Mouse (Mus musculus) CH12.LX (cell line): ENCODE measurements around the gene 2810004N23Rik. TPM values are rescaled to one million over a fixed set of nuclear protein-coding genes. Genes with fewer than 3 reads are reported as not detected.
A peak's percentile ranks its signal among the peaks of the same experiment; 100 is the strongest.

Experiments used
- DNase-seq: peaks from one replicate; pipeline ENCODE4 v3.0.0-alpha.2; 2013; ENCODE audit errors: extremely low read depth
- H3K27ac ChIP-seq: 2 replicates; pipeline ENCODE4 v1.5.1; 2012; ENCODE audit warnings: low read depth, mild to moderate bottlenecking, control low read depth, moderate library complexity; ENCODE audit not compliant: insufficient read depth
- H3K27me3 ChIP-seq: replicated peaks from 2 replicates; pipeline ENCODE3; 2012; ENCODE audit warnings: inconsistent platforms
- H3K36me3 ChIP-seq, 2 experiments: replicated peaks in 1 of 2; 2 replicates each; pipeline versions ENCODE3 to v1.6.1; 2012; ENCODE audit warnings: inconsistent platforms in 1 of 2, low read length in 1 of 2, mild to moderate bottlenecking in 1 of 2, mixed read lengths in 1 of 2, moderate library complexity in 1 of 2; ENCODE audit not compliant: control insufficient read depth in 1 of 2, insufficient read depth in 1 of 2
- H3K4me1 ChIP-seq, 2 experiments: 2 replicates each; pipeline ENCODE4 v1.6.1; 2012; ENCODE audit warnings: inconsistent platforms in 1 of 2, moderate library complexity in 1 of 2; ENCODE audit not compliant: insufficient read depth in 2 of 2, control insufficient read depth in 1 of 2
- H3K4me2 ChIP-seq: 2 replicates; pipeline ENCODE4 v1.6.1; 2012; ENCODE audit warnings: low read depth, mild to moderate bottlenecking, control low read depth; ENCODE audit not compliant: poor library complexity, insufficient read depth, severe bottlenecking
- H3K4me3 ChIP-seq, 3 experiments: fragments of 150-350 bp in 1 of 3; sonication (generic) in 1 of 3; replicated peaks in 1 of 3; 2 replicates each; pipeline versions ENCODE3 to v1.5.1; 2011 to 2012; ENCODE audit warnings: low read depth in 2 of 3, low read length in 2 of 3, mild to moderate bottlenecking in 2 of 3, moderate library complexity in 2 of 3, control low read depth in 1 of 3, improper control_type of control experiment in 1 of 3, inconsistent platforms in 1 of 3, mixed read lengths in 1 of 3; ENCODE audit not compliant: poor library complexity in 1 of 3
- H3K79me2 ChIP-seq: replicated peaks from 2 replicates; pipeline ENCODE4 v1.6.1; 2012; ENCODE audit warnings: mild to moderate bottlenecking, moderate library complexity; ENCODE audit not compliant: control insufficient read depth, poor library complexity, insufficient read depth, severe bottlenecking; ENCODE audit errors: extremely low read depth
- H3K9ac ChIP-seq: 2 replicates; pipeline ENCODE4 v1.6.1; 2012; ENCODE audit warnings: low read depth, mild to moderate bottlenecking, control low read depth, moderate library complexity; ENCODE audit not compliant: insufficient read depth
- H3K9me3 ChIP-seq: replicated peaks from 2 replicates; pipeline ENCODE3; 2012; ENCODE audit warnings: low read length, inconsistent platforms, mixed read lengths
- CHD1 ChIP-seq: IDR thresholded peaks from 2 replicates; pipeline ENCODE4 v1.6.1; 2012; ENCODE audit warnings: low read depth, low read length, improper control_type of control experiment, inconsistent platforms
- E2F4 ChIP-seq: IDR thresholded peaks from 2 replicates; pipeline ENCODE4 v1.6.1; 2011; ENCODE audit warnings: low read depth, low read length, improper control_type of control experiment; ENCODE audit not compliant: insufficient replicate concordance
- ETS1 ChIP-seq: conservative IDR thresholded peaks from 2 replicates; pipeline ENCODE4 v1.6.1; 2012; ENCODE audit warnings: low read depth, mild to moderate bottlenecking, inconsistent platforms, low read length, improper control_type of control experiment, moderate library complexity
- IRF4 ChIP-seq: IDR thresholded peaks from 2 replicates; pipeline ENCODE4 v1.6.1; 2014; ENCODE audit warnings: low read depth, mild to moderate bottlenecking, inconsistent platforms, low read length, improper control_type of control experiment
- JUN ChIP-seq: IDR thresholded peaks from 2 replicates; pipeline ENCODE4 v1.6.1; 2011; ENCODE audit warnings: low read depth, mild to moderate bottlenecking, low read length, improper control_type of control experiment, moderate library complexity; ENCODE audit not compliant: insufficient read depth
- KAT2A ChIP-seq: IDR thresholded peaks from 2 replicates; pipeline ENCODE4 v1.6.1; 2012; ENCODE audit warnings: low read length, improper control_type of control experiment, inconsistent platforms; ENCODE audit not compliant: insufficient replicate concordance
- MXI1 ChIP-seq: IDR thresholded peaks from 2 replicates; pipeline ENCODE4 v1.6.1; 2011; ENCODE audit warnings: mild to moderate bottlenecking, low read depth, low read length, improper control_type of control experiment
- NELFE ChIP-seq: IDR thresholded peaks from 2 replicates; pipeline ENCODE4 v1.6.1; 2011; ENCODE audit warnings: low read depth, low read length, improper control_type of control experiment
- NRF1 ChIP-seq: IDR thresholded peaks from 2 replicates; pipeline ENCODE4 v1.6.1; 2014; ENCODE audit warnings: low read depth, mild to moderate bottlenecking, inconsistent platforms, low read length, improper control_type of control experiment, moderate library complexity
- RAD21 ChIP-seq: IDR thresholded peaks from 2 replicates; pipeline ENCODE4 v1.6.1; 2011; ENCODE audit warnings: low read depth, mild to moderate bottlenecking, low read length, improper control_type of control experiment, moderate library complexity
- SIN3A ChIP-seq: IDR thresholded peaks from 2 replicates; pipeline ENCODE4 v1.6.1; 2012; ENCODE audit warnings: low read length, improper control_type of control experiment, inconsistent platforms
- UBTF ChIP-seq: IDR thresholded peaks from 2 replicates; pipeline ENCODE4 v1.6.1; 2012; ENCODE audit warnings: low read depth, mild to moderate bottlenecking, inconsistent platforms, low read length, improper control_type of control experiment, moderate library complexity
- USF1 ChIP-seq: IDR thresholded peaks from 2 replicates; pipeline ENCODE4 v1.6.1; 2014; ENCODE audit warnings: low read depth, mild to moderate bottlenecking, inconsistent platforms, low read length, improper control_type of control experiment
- ZNF384 ChIP-seq: IDR thresholded peaks from 2 replicates; pipeline ENCODE4 v1.6.1; 2012; ENCODE audit warnings: low read depth, low read length, improper control_type of control experiment, inconsistent platforms
- dilution Hi-C: fragments of 300-500 bp; cut with MboI; formaldehyde crosslinking; loops from 2 replicates; pipeline ENCODE4 v1.14.3; 2020; ENCODE audit warnings: low sequenced_read_pairs; ENCODE audit not compliant: extremely low pct_unique_long_range_greater_than_20kb, extremely low pct_ligation_motif_present
- in situ Hi-C: fragments of 300-500 bp; cut with MboI; formaldehyde crosslinking; loops from 3 replicates; pipeline ENCODE4 v1.14.3; 2019; ENCODE audit warnings: low sequenced_read_pairs, low pct_ligation_motif_present, low pct_unique_long_range_greater_than_20kb, mixed read lengths
- polyA plus RNA-seq: library from polyadenylated mRNA; unstranded; fragments of >175 nt; gene quantifications from 2 replicates; pipeline ENCODE4 v1.2.1, GENCODE M21; 2012; ENCODE audit warnings: low read depth; ENCODE audit not compliant: insufficient read length
- total RNA-seq, 2 experiments: library from RNA; depleted of rRNA; stranded (reverse); fragments of 300-350 nt in 1 of 2; fragments of >200 nt in 1 of 2; gene quantifications; 2 replicates each; pipeline ENCODE4 v1.2.3; 2012 to 2014

The 2810004N23Rik gene
- total and polyA plus RNA-seq, 3 experiments: 45.1 to 75.7 (median 47.6) TPM

DNA sequence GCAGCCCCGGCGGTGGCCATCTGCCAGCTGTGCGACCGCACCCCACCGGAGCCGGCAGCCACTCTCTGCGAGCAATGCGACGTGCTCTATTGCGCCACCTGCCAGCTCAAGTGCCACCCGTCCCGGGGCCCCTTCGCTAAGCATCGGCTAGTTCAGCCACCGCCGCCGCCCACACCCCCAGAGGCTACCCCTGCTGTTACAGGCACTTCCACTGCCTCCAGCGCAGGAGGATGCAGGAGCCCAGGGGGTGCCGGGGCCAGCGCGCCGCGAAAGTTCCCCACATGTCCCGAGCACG lies 68.5 kb downstream of the 2810004N23Rik start:
- Histone ChIP-seq H3K36me3 (no peaks in the 10 kb centered on the region), H3K27ac (no peak overlapping the region), H3K9me3 (peaks cover 17% of the 10 kb centered on the region), H3K79me2 (no peaks in the 10 kb centered on the region), H3K4me2 (no peak overlapping the region), H3K4me1 (peaks cover 7 to 20% of the 10 kb centered on the region in 2 experiments), H3K27me3 (peaks cover 54% of the 10 kb centered on the region), H3K4me3 (no peak overlapping the region), H3K9ac (no peak overlapping the region)
- TF ChIP-seq ZNF384 (no peak), USF1 (no peak), UBTF (no peak)
- in situ Hi-C loops (no loop called here), dilution Hi-C loops (no loop called here)
- DNase-seq: no peak

DNA sequence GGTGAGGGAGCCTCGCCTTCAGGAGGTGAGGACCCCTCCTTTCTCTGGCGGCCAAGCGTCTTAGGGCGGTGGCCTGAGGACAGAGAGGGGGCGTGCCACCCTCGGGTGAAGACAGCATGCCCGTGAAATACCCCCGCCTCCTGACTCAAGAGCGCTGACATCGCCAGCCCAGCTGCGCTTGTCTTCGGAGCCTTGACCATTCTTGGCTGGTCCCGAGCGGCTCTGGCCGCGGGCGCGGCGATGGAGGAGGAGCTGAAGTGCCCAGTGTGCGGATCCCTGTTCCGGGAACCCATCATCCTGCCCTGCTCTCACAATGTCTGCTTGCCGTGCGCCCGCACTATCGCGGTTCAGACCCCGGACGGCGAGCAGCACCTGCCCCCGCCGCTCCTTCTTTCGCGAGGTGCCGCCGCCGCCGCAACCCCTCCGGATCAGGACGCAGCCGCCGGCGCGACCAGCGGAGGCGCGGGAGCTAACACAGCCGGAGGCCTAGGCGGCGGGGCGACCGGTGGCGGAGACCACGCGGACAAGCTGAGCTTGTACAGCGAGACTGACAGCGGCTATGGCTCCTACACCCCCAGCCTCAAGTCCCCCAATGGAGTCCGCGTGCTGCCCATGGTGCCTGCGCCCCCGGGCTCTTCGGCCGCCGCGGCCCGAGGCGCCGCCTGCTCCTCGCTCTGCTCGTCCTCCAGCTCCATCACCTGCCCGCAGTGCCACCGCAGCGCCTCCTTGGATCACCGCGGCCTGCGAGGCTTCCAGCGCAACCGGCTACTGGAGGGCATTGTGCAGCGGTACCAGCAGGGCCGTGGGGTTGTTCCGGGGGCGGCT lies 69.0 kb downstream of the 2810004N23Rik start:
- Histone ChIP-seq H3K9me3 (peaks cover 17% of the 10 kb centered on the region), H3K27me3 (peaks cover 54% of the 10 kb centered on the region), H3K4me2 (no peak overlapping the region), H3K36me3 (no peaks in the 10 kb centered on the region), H3K4me1 (peaks cover 7 to 20% of the 10 kb centered on the region in 2 experiments), H3K27ac (no peak overlapping the region), H3K4me3 (no peak overlapping the region), H3K79me2 (no peaks in the 10 kb centered on the region), H3K9ac (no peak overlapping the region)
- no peak for DNase-seq
- dilution Hi-C loops: no loop called here
- in situ Hi-C loops: no loop called here
- no peak for TF ChIP-seq CHD1
- TF ChIP-seq KAT2A: no peak
- no peak for TF ChIP-seq E2F4
- TF ChIP-seq IRF4: no peak
- TF ChIP-seq JUN: no peak
- no peak for TF ChIP-seq RAD21
- no peak for TF ChIP-seq NELFE

DNA sequence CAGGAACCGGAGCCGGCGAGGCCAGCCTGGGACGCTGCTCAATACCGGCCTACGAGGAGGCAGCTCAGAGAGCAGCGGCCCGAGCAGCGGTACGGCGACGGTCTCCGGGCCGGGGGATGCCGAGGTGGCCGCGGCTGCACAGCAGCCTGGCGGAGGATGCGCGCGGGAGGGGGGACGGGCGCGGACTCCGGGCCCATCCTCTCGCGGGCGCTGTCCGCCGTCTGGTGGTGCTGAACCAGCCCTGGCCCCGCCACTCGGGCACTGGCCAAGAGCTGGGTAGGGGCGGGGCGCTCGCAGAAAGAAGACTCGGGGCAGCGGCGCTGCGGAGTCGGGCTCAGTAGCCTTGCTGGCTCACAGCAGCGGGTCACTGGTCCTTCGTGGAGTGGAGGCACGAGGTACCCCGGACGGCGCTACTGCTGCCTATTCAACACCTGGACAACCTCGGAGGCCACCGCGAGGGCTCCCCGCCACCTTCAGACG lies 69.7 kb downstream of the 2810004N23Rik start:
- H3K4me3 ChIP-seq: peak overlapping the region in 2 of 3 experiments; percentile 39 to 65
- in situ Hi-C loops (no loop called here), dilution Hi-C loops (no loop called here)
- TF ChIP-seq SIN3A (peak; percentile 90), MXI1 (peak; percentile 60; the same call in 1 of the 2 replicates), NRF1 (peak; percentile 41; the same call in 1 of the 2 replicates), UBTF (0 out of 2 replicates have a peak, but pooled peaks have one; percentile 56), ETS1 (no peak)
- H3K27ac ChIP-seq: no peak overlapping the region
- H3K4me2 ChIP-seq: peak overlapping the region; percentile 77
- no peak overlapping the region for H3K9ac ChIP-seq
- H3K36me3 ChIP-seq: no peaks in the 10 kb centered on the region
- peaks cover 7 to 20% of the 10 kb centered on the region in 2 experiments for H3K4me1 ChIP-seq
- H3K27me3 ChIP-seq: peaks cover 52% of the 10 kb centered on the region
- H3K9me3 ChIP-seq: peaks cover 17% of the 10 kb centered on the region
- peak; percentile 45 for DNase-seq
- H3K79me2 ChIP-seq: no peaks in the 10 kb centered on the region
